Mouse (Mus musculus) common myeloid progenitor, adult 5-6 weeks (primary cell): ENCODE measurements around the gene Agbl3. TPM values are rescaled to one million over a fixed set of nuclear protein-coding genes. Genes with fewer than 3 reads are reported as not detected.

Source experiments
- ATAC-seq: replicated peaks from 2 replicates; pipeline ENCODE4 v1.8.0; 2016; ENCODE audit warnings: low read depth, mild to moderate bottlenecking, moderate TSS enrichment, inconsistent platforms; ENCODE audit not compliant: poor library complexity, severe bottlenecking
- total RNA-seq: library from RNA; stranded (forward); fragments of 200-1000, 187-1606 nt; gene quantifications from 2 replicates; pipeline ENCODE4 v1.2.3, GENCODE M21; 2017

The Agbl3 gene
- total RNA-seq, 1 experiment from 2014 or later, result 7.8 TPM

DNA sequence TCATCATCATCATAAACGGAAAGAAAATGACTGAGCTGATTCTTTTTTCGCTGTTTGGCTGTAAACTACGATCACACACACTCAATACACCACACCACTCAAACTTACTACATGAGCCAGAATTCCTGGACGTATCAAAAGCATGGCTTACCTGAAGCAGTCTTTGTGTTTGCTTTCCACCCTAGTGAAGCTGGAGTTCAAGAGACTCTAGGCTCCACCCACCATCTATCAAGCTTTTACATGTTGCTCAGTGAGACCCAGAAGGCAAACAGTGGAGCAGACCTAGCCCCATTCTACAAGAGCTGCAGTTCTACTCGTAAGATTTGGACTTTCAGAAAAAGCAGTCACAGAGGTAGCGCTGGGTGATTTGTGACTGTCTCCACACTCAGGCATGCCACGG lies 122.3 kb downstream of the Agbl3 start:
- ATAC-seq, result no peak

DNA sequence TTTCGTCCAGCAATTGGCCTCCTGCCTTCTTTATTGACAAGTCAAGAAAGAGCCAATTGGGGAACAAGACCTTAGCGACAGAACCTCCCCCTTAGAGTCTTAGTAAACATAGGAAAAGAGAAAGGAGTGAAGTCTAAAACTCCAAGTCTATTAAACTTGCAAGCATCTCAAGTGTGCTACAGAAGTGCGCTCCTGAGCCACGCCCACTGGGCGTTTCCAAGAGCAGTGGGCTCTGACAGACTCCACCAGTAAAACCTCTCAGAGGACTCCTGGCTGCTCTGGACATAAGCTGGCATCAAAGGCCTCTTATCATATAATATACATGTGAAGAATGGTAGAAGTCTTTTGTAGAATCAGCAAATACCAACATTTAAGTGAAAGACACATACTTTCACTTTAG lies 123.2 kb downstream of the Agbl3 start:
- no peak for ATAC-seq

DNA sequence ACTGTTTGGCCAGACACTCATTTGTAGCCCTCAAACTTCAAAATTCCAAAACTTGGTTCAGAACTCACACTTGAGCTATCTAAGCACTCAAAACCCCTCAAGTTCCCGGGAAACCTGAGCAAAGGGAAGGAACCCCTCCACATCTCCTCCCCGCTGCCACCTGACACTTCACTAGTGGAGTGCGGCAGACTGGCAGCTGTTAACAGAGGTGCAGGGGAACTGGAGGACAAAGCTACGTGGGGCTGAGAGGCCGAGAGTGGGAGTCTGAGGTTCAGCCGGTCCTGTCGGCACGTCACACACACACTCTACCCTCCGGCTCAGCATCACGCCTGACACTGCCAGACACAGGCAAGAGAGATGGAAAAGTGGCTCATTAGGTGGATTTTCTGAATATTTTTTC lies 123.6 kb downstream of the Agbl3 start:
- no peak for ATAC-seq

DNA sequence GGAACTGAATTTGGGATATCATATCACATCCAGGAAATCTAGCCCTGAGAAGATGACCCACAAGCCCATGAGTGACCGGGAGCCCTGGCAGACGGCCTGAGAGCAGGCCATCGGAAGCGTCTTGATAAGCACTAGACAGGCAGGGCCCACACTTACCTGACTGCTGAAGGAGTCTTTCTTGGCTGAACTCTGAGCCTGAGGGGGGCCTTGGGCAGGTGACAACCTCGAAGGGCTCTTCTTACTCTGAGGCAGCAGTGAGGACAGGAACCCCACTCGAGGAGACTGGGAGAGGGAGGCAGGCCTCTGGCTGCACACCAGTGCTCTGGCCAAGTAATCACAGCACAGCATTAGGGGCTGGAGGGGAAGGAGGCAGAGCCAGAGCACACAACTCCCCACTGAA lies 124.1 kb downstream of the Agbl3 start:
- ATAC-seq, result no peak

DNA sequence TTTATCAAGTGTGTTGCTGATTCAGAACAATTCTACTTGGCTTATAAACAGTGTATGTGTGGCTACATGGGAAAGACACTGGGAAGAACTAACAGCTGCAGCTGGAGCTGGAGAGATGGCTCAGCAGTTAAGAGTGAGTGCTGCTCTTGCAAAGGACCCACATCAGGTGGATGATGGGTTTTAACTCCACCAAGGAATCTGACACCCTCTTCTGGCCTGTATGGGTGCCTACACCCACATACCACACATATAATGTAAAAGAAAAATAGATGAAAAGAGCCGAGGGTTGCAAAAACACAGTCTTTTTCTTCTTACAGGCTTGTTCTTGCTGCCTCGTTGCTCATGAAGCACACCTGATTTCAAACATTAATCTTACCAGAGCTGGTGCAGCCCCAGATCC lies 125.9 kb downstream of the Agbl3 start:
- ATAC-seq, result no peak

DNA sequence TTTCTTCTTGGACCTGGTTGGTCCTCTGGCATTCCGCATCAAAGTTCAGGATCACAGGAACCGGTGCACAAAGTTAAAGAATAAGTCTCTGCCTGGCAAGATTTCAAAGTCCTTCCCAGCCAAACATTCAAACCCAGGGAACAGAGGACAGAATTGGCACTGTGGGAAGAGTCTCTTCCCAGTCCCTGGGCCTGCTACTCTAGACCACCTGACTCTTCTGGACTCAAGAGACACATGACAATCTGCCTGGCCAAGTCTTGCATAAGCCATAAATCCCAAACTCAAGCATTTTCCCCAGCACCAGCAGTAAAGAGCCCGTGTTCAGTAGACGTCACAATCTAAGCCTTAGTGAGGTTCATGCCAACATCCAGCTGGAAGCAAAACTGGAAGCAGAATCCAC lies 126.4 kb downstream of the Agbl3 start:
- ATAC-seq, result no peak

DNA sequence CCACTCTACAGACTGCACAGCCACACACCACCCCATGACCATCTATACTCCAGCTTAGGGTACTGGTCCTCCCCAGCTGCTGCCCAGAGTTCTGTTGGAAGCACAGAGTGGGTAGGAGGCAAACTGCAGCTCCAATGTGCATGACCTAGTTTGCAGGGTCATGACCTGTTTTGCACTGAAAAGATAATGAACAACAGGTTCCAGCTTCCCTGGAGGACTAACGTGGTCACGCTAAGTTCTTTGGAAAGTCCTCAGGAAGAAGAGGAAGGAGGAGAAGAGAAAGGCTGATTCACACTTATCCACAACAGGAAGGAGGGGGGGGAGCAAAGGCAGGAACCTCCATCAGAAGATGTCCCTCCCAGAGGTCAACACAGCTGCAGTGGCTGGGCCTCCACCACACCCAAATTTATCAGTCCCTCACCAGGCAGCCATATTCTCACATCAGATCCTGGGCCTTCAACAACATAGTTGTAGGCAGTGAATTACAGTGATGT lies 126.9 kb downstream of the Agbl3 start:
- ATAC-seq, result no peak

DNA sequence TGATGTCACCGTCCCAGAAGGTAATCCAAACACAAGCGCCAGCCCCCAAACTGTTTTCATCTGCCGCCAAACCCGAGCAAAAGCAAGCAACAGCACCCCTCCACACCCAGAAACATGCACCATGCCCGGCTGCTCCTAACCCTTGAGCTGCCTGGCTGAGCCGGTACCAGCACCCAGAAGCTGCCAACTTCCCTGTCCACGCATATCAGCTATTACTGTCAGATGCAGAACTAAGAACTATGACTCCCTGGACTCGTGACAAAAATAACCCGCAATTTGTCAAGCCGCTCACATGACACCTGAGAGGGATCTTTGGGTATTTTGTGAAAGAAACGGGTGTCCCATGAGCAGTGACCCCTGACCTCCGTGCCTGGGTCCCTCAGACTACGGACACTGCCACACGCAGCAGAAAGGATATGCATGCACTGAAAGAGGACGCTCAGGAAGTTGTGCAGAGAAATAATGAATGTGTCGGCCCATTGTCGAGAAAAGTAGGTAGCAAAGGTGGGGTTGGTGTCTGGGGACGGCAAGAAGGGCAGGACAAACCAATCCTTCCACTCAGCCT lies 127.5 kb downstream of the Agbl3 start:
- ATAC-seq, result no peak

Other genes with a start within 250 kb of the Agbl3 start
- 0.44 TPM in 1 of 2 replicates, not detected in the other for gene Cald1, start 181.9 kb upstream of the Agbl3 start, total RNA-seq
- gene Tmem140, start 82.7 kb downstream of the Agbl3 start, total RNA-seq, result 2.2 and 4.6 TPM in 2 replicates
- 5.4 and 5.9 TPM in 2 replicates for gene Cyren, start 97.6 kb downstream of the Agbl3 start, total RNA-seq
- 14.9 and 25.1 TPM in 2 replicates for gene Wdr91, start 130.4 kb downstream of the Agbl3 start, total RNA-seq
- not detected in 2 replicates for gene Stra8, start 139.7 kb downstream of the Agbl3 start, total RNA-seq
- gene Slc23a4, start 208.0 kb downstream of the Agbl3 start, total RNA-seq, result 0.18 and 0.39 TPM in 2 replicates